Mouse (Mus musculus) central nervous system, embryonic 14 days (tissue): ENCODE results near the gene Lrp10. TPM values are rescaled to one million over a fixed set of nuclear protein-coding genes. Genes with fewer than 3 reads are reported as not detected.

Experiments used
- polyA plus RNA-seq: library from polyadenylated mRNA; depleted of rRNA; stranded (reverse); fragments of >200 nt; gene quantifications from 2 replicates; pipeline ENCODE4 v1.2.3, GENCODE M21; 2012; rRNA removed

Lrp10 gene
- 31.8 and 38.1 TPM in 2 replicates for polyA plus RNA-seq

DNA sequence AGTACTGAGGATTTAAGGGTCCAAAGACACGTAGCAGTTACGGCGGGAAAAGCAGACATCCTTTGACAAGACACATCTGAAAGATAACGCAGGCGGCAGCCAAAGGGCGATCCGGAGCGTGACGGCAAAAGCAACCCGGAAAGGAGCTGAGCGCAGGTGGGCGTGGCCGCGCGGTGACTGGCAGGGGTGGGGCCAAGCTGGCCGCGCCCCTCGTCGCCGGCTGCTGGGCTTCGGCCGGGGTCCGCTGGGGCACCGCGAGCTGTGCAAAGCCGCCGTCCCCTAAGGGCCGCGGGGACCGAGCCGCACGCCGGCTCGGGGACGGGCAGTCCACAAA is at the start of gene Lrp10:
Gene Lrp10 (plus strand): TSS at position 179 of the 334 bp plus-strand sequence.

GRCm38 (mm10) chr14:54417623-54418081 is 46.3 kb upstream of the Lrp10 start, which contains the start of gene Slc7a7:
Gene Slc7a7, minus strand, starts transcription at chr14:54417780.

DNA sequence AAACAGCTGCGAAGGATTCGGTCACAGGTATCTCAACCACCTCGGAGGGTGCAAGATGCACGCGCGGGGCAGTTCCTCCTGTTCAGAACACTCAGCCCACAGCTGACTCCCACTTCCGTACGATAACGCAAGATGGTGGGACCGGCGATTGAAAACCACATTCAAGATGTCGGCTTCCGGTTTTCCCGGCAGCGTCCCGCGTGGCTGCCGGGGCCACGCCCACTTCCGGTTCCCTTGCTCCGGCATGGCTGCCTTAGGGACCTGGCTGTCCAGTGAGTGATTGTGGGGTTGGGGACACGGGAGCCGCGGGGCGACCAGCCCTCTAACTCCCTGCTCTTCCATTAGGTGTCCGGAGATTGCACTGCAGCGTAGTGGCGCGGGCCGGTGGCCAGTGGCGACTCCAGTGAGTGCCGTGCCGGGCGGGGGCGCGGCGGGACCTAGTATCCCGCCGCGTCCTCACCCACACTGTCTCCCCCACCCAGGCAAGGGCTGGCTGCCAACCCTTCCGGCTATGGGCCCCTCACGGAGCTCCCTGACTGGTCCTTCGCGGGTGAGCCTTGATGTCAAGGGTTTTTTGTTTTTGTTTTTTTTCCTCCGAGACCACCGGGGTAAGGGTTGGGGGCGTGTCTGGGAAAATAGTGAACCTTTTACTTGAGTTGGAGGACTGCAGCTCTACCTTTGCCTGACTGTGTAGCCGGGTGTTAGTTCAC is 37.1 kb upstream of the Lrp10 start, which contains the start of gene Mrpl52:
Gene Mrpl52 (plus strand): TSS at position 221 of the 710 bp plus-strand sequence.

DNA sequence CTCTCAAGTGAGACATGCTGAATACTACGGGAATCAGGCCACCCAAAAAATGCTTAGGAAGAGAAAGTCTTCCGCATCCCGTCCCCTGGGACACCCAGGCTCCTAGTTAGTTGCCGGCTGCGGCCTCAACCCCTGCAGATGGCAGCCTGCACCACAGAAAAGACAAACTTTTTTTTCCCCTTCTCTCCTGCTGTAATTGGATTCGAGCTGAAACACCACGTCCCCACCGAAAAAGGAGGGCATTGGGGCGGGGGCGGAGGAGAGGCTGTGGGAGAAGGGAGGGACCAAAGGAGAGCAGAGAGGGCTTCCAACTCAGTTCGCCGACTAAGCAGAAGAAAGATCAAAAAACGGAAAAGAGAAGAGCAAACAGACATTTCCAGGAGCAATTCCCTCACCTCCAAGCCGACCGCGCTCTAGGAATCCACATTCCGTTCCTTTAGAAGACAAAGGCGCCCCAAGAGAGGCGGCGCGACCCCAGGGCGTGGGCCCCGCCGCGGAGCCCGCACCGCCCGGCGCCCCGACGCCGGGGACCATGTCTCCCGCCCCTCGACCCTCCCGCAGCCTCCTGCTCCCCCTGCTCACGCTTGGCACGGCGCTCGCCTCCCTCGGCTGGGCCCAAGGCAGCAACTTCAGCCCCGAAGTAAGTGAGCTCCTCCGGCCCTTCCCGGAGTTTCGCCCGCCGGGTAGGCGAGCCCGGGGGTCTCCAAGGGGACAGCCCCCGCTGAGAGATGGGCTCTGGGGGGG is 32.4 kb upstream of the Lrp10 start, which contains the start of gene Mmp14:
Gene Mmp14 (plus strand): TSS at position 279 of the 744 bp plus-strand sequence.

DNA sequence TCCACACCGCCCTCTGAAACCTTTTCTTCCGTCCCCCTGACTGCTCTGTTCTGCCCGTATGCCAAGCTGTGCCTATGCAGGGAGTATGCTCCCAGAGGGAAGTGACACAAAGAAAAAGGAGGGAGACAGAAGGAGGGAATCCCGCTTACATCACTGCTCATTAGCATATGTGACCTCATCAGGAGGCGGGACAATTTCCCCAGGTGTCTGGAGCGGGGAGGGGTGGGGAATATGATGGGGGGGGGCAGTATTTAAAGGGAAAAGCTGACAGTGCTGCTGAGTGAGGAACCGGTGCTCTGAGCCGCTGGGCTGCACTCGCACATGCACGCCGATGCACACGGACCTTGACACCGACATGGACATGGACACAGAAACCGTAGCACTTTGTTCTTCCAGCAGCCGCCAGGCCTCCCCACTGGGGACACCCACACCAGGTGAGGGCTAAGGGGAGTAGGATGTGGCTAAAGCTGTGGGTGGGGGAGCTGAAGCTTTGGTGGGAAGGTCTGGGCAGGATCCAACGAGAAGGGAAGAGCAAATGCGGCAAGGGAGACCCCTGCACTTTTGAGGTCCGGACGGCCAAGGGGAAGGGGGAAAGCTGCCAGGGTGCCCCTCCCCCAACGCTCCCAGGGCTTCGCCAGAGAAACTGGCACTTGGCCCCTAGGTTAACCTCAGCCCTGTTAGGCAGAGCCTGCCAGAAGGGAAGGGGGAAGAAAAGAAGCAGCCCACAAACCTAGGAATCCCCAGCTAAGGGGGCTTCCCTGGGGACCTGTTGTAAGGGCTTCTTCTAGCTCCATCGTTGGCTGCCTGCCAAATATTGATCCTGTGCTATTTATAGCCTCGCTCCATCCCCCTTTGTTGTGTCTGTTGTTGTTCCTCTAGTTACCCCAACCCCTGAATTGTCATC is 12.3 kb downstream of the Lrp10 start, which contains the start of gene Rem2:
Gene Rem2 (plus strand): TSS at position 160 of the 904 bp plus-strand sequence.

Other genes starting within 250 kb of the Lrp10 start
- 207 and 220 TPM in 2 replicates for gene Dad1, start 210.0 kb upstream of the Lrp10 start, polyA plus RNA-seq
- gene Abhd4, start 209.9 kb upstream of the Lrp10 start, polyA plus RNA-seq, result 24.0 and 25.7 TPM in 2 replicates
- 0.02 TPM in 1 of 2 replicates, not detected in the other for gene Olfr49, start 179.2 kb upstream of the Lrp10 start, polyA plus RNA-seq
- 81.8 and 85.0 TPM in 2 replicates for gene Oxa1l, start 103.3 kb upstream of the Lrp10 start, polyA plus RNA-seq
- gene Slc7a7, start 46.4 kb upstream of the Lrp10 start, polyA plus RNA-seq, result 5.7 and 7.1 TPM in 2 replicates
- gene Mrpl52, start 37.2 kb upstream of the Lrp10 start, polyA plus RNA-seq, result 255 and 291 TPM in 2 replicates
- 90.9 and 146 TPM in 2 replicates for gene Mmp14, start 32.5 kb upstream of the Lrp10 start, polyA plus RNA-seq
- gene Rem2, start 12.0 kb downstream of the Lrp10 start, polyA plus RNA-seq, result 20.9 and 22.1 TPM in 2 replicates
- 86.0 and 93.6 TPM in 2 replicates for gene Prmt5, start 53.4 kb downstream of the Lrp10 start, polyA plus RNA-seq
- 19.3 and 21.2 TPM in 2 replicates for gene Haus4, start 90.5 kb downstream of the Lrp10 start, polyA plus RNA-seq
- gene Ajuba, start 113.4 kb downstream of the Lrp10 start, polyA plus RNA-seq, result 18.8 and 22.4 TPM in 2 replicates
- 12.6 and 15.1 TPM in 2 replicates for gene 4931414P19Rik, start 141.9 kb downstream of the Lrp10 start, polyA plus RNA-seq
- 256 and 274 TPM in 2 replicates for gene Psmb5, start 153.9 kb downstream of the Lrp10 start, polyA plus RNA-seq
- gene Psmb11, start 157.3 kb downstream of the Lrp10 start, polyA plus RNA-seq, result 0.06 and 0.39 TPM in 2 replicates
- not detected in 2 replicates for gene Gm17606, start 176.8 kb downstream of the Lrp10 start, polyA plus RNA-seq
- gene Cdh24, start 177.2 kb downstream of the Lrp10 start, polyA plus RNA-seq, result 58.5 and 72.3 TPM in 2 replicates
- gene 1700123O20Rik, start 222.1 kb downstream of the Lrp10 start, polyA plus RNA-seq, result 70.3 and 72.1 TPM in 2 replicates
- gene Acin1, start 222.8 kb downstream of the Lrp10 start, polyA plus RNA-seq, result 356 and 358 TPM in 2 replicates
- 0.09 and 0.20 TPM in 2 replicates for gene Gm29776, start 234.7 kb downstream of the Lrp10 start, polyA plus RNA-seq
- gene Cebpe, start 248.0 kb downstream of the Lrp10 start, polyA plus RNA-seq, result 0.16 and 0.17 TPM in 2 replicates